Mouse (Mus musculus) limb, embryonic 12.5 days (tissue): ENCODE data around the gene Ell3. TPM values are rescaled to one million over a fixed set of nuclear protein-coding genes. Genes with fewer than 3 reads are reported as not detected.

Experiments
- microRNA-seq: library from miRNA; unstranded; fragments of <30 nt; microRNA quantifications from one replicate; pipeline ENCODE4, GENCODE M21; 2017
- polyA plus RNA-seq: library from polyadenylated mRNA; unstranded; fragments of >200 nt; fragmentation: Nextera tagmentation; extraction: Ambion mirVana; gene quantifications from 2 replicates; pipeline ENCODE4 v1.2.1, GENCODE M21; 2016

Ell3 gene
- polyA plus RNA-seq, 1 experiment from 2014 or later = 13.5 TPM

Small RNA genes lying within 50 kb of the gene (microRNA-seq; reads per million reads assigned to microRNA genes)
- gene Gm22953 = not detected

Other genes starting within 250 kb of the Ell3 start
- gene Trp53bp1, start 172.9 kb downstream of the Ell3 start, polyA plus RNA-seq = 132 and 136 TPM in 2 replicates
- 2.5 and 3.0 TPM in 2 replicates for gene Map1a, start 154.7 kb downstream of the Ell3 start, polyA plus RNA-seq
- 7.6 and 9.9 TPM in 2 replicates for gene Ppip5k1, start 88.9 kb downstream of the Ell3 start, polyA plus RNA-seq
- gene Ckmt1, start 86.6 kb downstream of the Ell3 start, polyA plus RNA-seq = 1.6 and 2.1 TPM in 2 replicates
- not detected in 2 replicates for gene Strc, start 57.1 kb downstream of the Ell3 start, polyA plus RNA-seq
- 620 and 666 TPM in 2 replicates for gene Pdia3, start 30.5 kb downstream of the Ell3 start, polyA plus RNA-seq
- gene Catsper2, start 30.5 kb downstream of the Ell3 start, polyA plus RNA-seq = 3.5 and 4.1 TPM in 2 replicates
- 521 and 544 TPM in 2 replicates for gene Serf2, start 4.9 kb upstream of the Ell3 start, polyA plus RNA-seq
- gene Hypk, start 9.0 kb upstream of the Ell3 start, polyA plus RNA-seq = 150 and 153 TPM in 2 replicates
- gene Serinc4, start 12.5 kb upstream of the Ell3 start, polyA plus RNA-seq = 0.14 TPM in 1 of 2 replicates, not detected in the other
- 66.1 and 67.7 TPM in 2 replicates for gene Mfap1b, start 29.8 kb upstream of the Ell3 start, polyA plus RNA-seq
- gene Mfap1a, start 62.4 kb upstream of the Ell3 start, polyA plus RNA-seq = 32.5 and 33.8 TPM in 2 replicates
- 8.9 and 9.2 TPM in 2 replicates for gene Wdr76, start 62.4 kb upstream of the Ell3 start, polyA plus RNA-seq